Mouse (Mus musculus) adrenal gland, adult 2 months (tissue): ENCODE data around the gene Taf4. TPM values are rescaled to one million over a fixed set of nuclear protein-coding genes. Genes with fewer than 3 reads are reported as not detected.

Experiments
- DNase-seq: peaks from one replicate; pipeline ENCODE4 v3.0.0; 2021
- long read RNA-seq: library from polyadenylated mRNA; stranded (forward); transcript quantifications from one replicate; pipeline ENCODE4 v2.0.0, GENCODE M21; 2021
- polyA plus RNA-seq: library from polyadenylated mRNA; depleted of rRNA; stranded (reverse); fragments of >200 nt; gene quantifications from 2 replicates; pipeline ENCODE4 v1.2.3, GENCODE M21; 2012; rRNA removed
- total RNA-seq, 2 experiments: library from RNA; stranded (reverse); gene quantifications; 2 replicates each; pipeline ENCODE4 v1.2.3; 2021

Taf4 gene
- total RNA-seq = 10 to 100 TPM; 19.3 to 22.5 TPM
- 10.3 and 11.5 TPM in 2 replicates for polyA plus RNA-seq
- long read RNA-seq, full-length matches to known transcripts = 7 of 17 reads
- long read RNA-seq, partial matches to known transcripts = 2 of 17 reads
- long read RNA-seq, other reads (novel, unspliced or antisense) = 8 of 17 reads

GRCm38 (mm10) chr2:179976628-179977343 is at the start of gene Taf4:
Gene Taf4, minus strand, starts transcription at chr2:179976646.
- DNase-seq = peak; percentile 93

GRCm38 (mm10) chr2:180025861-180026200 is 49.4 kb upstream of the Taf4 start:
- no peak for DNase-seq

- peak; percentile 73 for DNase-seq
Measured at GRCm38 (mm10) chr2:180025135-180025860, 48.9 kb upstream of the Taf4 start.

- DNase-seq = peak; percentile 100
Measured at GRCm38 (mm10) chr2:180024401-180025098, 48.1 kb upstream of the Taf4 start, which contains the start of gene Lsm14b. Gene Lsm14b, plus strand, starts transcription at chr2:180024987.

GRCm38 (mm10) chr2:180022751-180023150 is 46.3 kb upstream of the Taf4 start:
- DNase-seq = no peak

GRCm38 (mm10) chr2:180020919-180021318 is 44.5 kb upstream of the Taf4 start:
- DNase-seq = no peak

- DNase-seq = no peak
Measured at GRCm38 (mm10) chr2:180020091-180020661, 43.7 kb upstream of the Taf4 start.

- DNase-seq = no peak
Measured at GRCm38 (mm10) chr2:180018573-180018972, 42.1 kb upstream of the Taf4 start.

- no peak for DNase-seq
Measured at GRCm38 (mm10) chr2:180017632-180018031, 41.2 kb upstream of the Taf4 start.

GRCm38 (mm10) chr2:180013686-180014085 is 37.2 kb upstream of the Taf4 start:
- no peak for DNase-seq

GRCm38 (mm10) chr2:180011370-180011769 is 34.9 kb upstream of the Taf4 start:
- no peak for DNase-seq

- no peak for DNase-seq
Measured at GRCm38 (mm10) chr2:180010686-180011085, 34.2 kb upstream of the Taf4 start.

GRCm38 (mm10) chr2:180006352-180007017 is 30.0 kb upstream of the Taf4 start:
- DNase-seq = no peak

- no peak for DNase-seq
Measured at GRCm38 (mm10) chr2:180005656-180006351, 29.4 kb upstream of the Taf4 start.

GRCm38 (mm10) chr2:180001635-180002034 is 25.2 kb upstream of the Taf4 start:
- DNase-seq = no peak

- no peak for DNase-seq
Measured at GRCm38 (mm10) chr2:179998431-179998830, 22.0 kb upstream of the Taf4 start.

GRCm38 (mm10) chr2:179993071-179993470 is 16.6 kb upstream of the Taf4 start:
- DNase-seq = no peak

GRCm38 (mm10) chr2:179989098-179989497 is 12.7 kb upstream of the Taf4 start:
- DNase-seq = no peak

GRCm38 (mm10) chr2:179986437-179987022 is 10.1 kb upstream of the Taf4 start:
- no peak for DNase-seq

GRCm38 (mm10) chr2:179985695-179986094 is 9.2 kb upstream of the Taf4 start:
- no peak for DNase-seq

- DNase-seq = peak; percentile 44
Measured at GRCm38 (mm10) chr2:179984830-179985229, 8.4 kb upstream of the Taf4 start.
